Mouse (Mus musculus) bone marrow, adult 2 months (tissue): ENCODE results near the gene Abcb5. TPM values are rescaled to one million over a fixed set of nuclear protein-coding genes. Genes with fewer than 3 reads are reported as not detected.
"Not testable (repeated sequence)": the region's sequence is repeated elsewhere in the genome, so short reads cannot be mapped to it uniquely, and the experiment has no call there.

Experiments used
- H3K27ac ChIP-seq: fragments of 200-500 bp; 2 replicates; pipeline ENCODE4 v1.5.1; 2012; ENCODE audit warnings: low read depth, mild to moderate bottlenecking, control low read depth, inconsistent platforms, low read length; ENCODE audit not compliant: control insufficient read depth, poor library complexity, insufficient read depth
- H3K4me1 ChIP-seq: fragments of 200-500 bp; 2 replicates; pipeline ENCODE4 v1.6.1; 2011; ENCODE audit warnings: low read length; ENCODE audit not compliant: control insufficient read depth, insufficient read depth
- H3K4me3 ChIP-seq: fragments of 200-500 bp; replicated peaks from 2 replicates; pipeline ENCODE3; 2011; ENCODE audit warnings: mild to moderate bottlenecking, low read depth, low read length, control low read depth; ENCODE audit not compliant: control insufficient read depth
- CTCF ChIP-seq: fragments of 200-500 bp; IDR thresholded peaks from 2 replicates; pipeline ENCODE4 v1.5.1; 2011; ENCODE audit warnings: low read length, control low read depth; ENCODE audit not compliant: control insufficient read depth, insufficient read depth
- POLR2A ChIP-seq: fragments of 200-500 bp; IDR thresholded peaks from 2 replicates; pipeline ENCODE4 v1.6.1; 2011; ENCODE audit warnings: low read depth, mild to moderate bottlenecking, control low read depth, low read length, borderline replicate concordance; ENCODE audit not compliant: control insufficient read depth
- WGBS: fragments of 180-500 bp; shearing (Covaris S2); methylation state at CpG from one replicate; pipeline ENCODE4 v1.1.7; 2018; 5-methylcytosine and 5-hydroxymethylcytosine counted together
- polyA plus RNA-seq: library from polyadenylated mRNA; stranded (reverse); fragments of >200 nt; gene quantifications from 2 replicates; pipeline ENCODE4 v1.2.4, GENCODE M21; 2011; ENCODE audit warnings: low replicate concordance; ENCODE audit not compliant: missing spikeins, insufficient read depth, insufficient read length

The Abcb5 gene
- not detected in 2 replicates for polyA plus RNA-seq

DNA sequence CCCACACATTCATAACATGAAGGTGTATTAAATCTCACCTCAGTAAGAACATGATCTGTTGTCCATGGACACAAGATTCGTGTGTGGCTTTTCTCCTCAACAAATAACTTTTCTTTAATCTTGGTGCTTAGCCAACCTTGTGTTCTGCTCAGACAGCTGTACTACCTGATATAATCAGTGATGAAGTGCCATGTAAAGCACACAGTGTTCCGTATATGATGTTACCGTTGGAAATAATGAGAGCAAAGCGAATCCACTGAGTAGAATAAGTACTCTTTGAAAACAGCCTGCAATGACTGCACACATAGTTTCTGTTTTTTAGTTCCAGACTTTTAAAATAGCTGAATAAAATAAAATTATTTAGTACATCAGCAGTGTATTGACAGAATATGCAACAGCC lies at the start of gene Abcb5:
Gene Abcb5, minus strand, starts transcription at position 101 of the 400 bp plus-strand sequence.
- WGBS: 75% methylated on average over 4 of the region's 4 CpGs
- Histone ChIP-seq H3K4me3 (no peak within 1 kb of the TSS), H3K4me1 (no peaks in the 10 kb centered on the region), H3K27ac (no peak within 1 kb of the TSS)
- TF ChIP-seq POLR2A: no peak
- TF ChIP-seq CTCF: no peak

DNA sequence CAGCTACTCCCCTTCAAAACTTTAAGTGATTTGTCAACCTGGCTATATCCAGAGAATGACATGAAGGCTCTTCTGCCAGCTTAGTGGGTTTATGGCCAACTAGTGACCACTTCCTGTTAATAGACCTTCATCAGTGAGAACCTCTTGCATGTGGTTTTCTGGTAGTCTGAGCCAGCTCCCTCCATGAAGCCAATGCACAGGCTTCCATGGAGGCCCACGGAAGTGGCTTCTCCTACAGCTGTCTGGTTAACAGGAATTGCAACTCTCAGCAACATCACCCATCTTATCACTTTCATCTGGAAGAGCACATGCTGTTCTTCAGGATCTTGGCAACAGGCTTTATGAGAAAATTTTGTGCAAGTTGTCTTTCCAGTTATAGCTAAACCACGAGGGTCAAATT lies 33.0 kb upstream of the Abcb5 start:
- H3K4me3 ChIP-seq: no peak overlapping the region
- 6% methylated on average over 2 of the region's 2 CpGs for WGBS
- no peak for TF ChIP-seq CTCF
- TF ChIP-seq POLR2A: no peak
- H3K27ac ChIP-seq: no peak overlapping the region
- H3K4me1 ChIP-seq: no peaks in the 10 kb centered on the region

DNA sequence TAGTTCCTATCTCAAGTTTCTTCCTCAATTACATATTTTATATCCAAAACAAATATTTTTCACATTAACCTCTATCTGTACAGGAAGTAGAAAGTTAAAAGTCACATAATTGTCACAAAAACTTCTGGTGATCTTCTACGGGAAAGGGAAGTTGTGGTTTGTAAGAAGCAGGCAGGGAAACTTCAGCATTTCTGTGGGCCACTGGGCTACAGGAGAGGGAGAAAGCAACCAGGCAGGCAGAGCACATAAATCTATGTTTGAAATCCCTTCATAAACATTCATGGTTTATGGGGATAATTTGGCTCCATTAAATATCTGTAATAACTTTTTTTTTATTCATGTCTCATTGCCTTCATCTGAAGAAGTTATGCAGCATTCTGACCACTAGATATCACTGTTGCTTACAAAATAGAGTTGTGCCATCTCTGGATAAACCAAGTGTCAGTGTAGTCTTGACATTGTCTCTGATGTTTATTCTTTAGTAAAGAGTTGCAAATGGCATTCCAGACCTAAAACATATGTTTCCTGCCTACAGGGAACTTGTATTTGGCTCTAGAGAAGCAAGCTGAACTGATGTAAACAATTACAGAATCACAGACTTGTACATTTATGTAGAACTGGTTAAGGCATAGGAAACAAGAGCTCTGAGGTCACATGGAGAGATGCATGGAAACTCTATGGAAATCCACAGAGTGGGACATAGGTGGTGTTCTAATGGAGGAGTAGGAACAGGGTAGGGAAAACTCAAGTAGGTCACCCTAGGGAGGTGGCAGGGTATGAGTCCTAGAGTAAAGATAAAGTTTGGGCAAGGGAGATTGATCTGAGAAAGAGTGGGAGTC lies 28.3 kb upstream of the Abcb5 start:
- H3K4me1 ChIP-seq: no peaks in the 10 kb centered on the region
- TF ChIP-seq POLR2A: no peak
- 2% methylated on average over 1 of the region's 1 CpGs for WGBS
- H3K4me3 ChIP-seq: no peak overlapping the region
- H3K27ac ChIP-seq: no peak overlapping the region

DNA sequence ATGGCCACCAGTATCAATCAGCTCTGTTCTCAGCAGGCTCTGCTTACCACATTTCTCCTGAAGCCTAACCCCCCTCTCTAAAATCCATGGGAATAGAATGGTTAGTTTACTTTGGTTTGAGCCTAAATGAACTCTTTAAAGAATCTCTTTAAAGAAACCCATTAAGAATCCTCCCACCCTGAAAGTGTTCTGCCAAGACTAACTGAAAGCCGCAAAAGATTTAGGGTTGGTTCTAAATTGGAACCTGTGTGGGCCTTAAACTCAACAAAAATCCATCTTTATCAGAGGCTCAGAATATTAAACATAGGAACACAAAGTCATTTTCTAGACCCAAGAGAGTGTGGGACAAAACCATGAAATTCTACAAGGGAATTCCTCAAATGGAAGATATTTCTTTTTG lies 18.6 kb upstream of the Abcb5 start:
- Histone ChIP-seq H3K27ac (no peak overlapping the region), H3K4me1 (no peaks in the 10 kb centered on the region), H3K4me3 (no peak overlapping the region)
- WGBS: 80% methylated on average over 1 of the region's 1 CpGs
- TF ChIP-seq CTCF (no peak), POLR2A (no peak)

DNA sequence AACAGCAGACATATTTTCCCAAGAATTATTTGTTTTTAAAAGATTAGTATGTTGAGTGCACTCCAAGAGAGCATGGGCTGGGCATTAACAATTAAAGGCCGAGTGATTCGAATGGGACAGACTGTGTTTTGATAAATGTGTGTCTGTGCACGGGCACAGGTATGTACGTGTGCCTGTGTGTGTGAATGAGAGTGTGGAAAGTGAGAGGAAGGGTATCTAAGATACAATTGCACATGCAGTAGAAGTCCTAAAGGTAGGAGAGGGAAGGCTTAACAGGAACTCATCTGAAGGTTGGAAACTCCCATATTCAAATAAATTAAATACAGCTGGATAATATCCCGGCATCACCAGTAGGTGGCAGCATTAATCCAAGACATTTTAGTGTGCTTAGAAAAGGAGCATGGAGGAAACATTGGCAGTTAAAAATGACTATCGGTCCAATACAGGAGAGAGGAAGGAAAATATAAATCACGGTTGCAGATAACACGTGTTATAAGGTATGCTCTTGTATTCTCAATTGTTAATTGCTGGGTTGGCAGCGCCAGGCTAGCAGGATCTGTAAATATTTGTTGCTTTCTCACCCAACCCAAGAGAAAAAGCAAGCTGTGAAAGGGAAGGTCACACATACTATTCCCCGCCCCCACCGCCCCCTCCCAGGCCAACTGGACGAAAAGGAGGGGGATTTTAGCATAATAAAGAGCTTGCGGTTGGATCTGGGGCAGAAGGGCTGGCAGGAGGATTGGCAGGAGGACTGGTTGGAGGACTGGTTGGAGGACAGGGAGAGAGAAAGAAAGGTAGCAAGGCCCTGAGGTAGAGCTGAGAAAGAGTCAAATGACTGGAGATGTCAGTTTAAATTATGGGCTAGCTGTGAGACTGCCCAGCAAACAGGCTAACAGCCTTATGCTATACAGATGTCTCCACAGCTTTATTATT lies 35.6 kb downstream of the Abcb5 start:
- no peaks in the 10 kb centered on the region for H3K4me1 ChIP-seq
- H3K4me3 ChIP-seq: no peak overlapping the region
- H3K27ac ChIP-seq: no peak overlapping the region
- TF ChIP-seq POLR2A (no peak), CTCF (no peak)
- WGBS: 33% methylated on average over 13 of the region's 13 CpGs

DNA sequence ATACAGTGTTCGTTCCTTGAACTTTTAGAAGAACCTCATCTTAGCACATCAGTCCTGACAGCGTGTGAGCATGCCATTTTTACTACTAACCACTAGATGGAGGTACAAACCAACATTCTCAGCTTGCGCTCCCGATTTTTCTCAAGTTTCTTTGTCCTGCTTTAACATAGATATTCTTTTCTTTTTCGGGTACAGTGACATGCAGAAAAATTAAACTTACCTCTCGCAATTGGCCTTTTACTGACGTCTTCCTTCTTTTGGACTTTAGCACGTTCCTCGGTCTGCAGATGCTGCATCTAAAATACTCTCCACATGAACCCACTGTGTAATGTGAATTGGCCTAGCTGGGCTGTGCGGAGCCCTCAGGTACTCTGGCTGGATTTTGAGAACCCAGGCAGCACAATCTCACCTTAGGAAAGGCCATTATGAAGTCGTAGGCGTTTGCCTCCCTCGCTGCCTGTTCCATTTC lies 39.4 kb downstream of the Abcb5 start:
- Histone ChIP-seq H3K4me3 (no peak overlapping the region), H3K27ac (no peak overlapping the region), H3K4me1 (no peaks in the 10 kb centered on the region)
- no peak for TF ChIP-seq POLR2A
- TF ChIP-seq CTCF: no peak
- WGBS: 22% methylated on average over 13 of the region's 13 CpGs

DNA sequence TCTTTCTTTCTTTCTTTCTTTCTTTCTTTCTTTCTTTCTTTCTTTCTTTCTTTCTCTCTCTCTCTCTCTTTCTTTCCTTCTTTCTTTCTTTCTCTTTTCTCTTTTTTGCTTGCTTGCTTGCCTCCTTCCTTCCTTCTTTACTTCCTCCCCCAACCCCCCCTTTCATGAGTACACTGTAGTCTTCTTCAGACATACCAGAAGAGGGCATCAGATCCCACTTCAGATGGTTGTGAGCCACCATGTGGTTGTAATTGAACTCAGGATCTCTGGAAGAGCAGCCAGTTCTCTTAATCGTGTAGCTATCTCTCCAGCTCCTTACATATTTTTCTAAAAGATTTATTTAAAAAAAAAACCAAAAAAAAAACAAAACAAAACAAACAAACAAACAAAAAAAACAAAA lies 42.3 kb downstream of the Abcb5 start:
- not testable (repeated sequence) for H3K4me3 ChIP-seq, H3K4me1 ChIP-seq, H3K27ac ChIP-seq
- 34% methylated on average over 1 of the region's 1 CpGs for WGBS

DNA sequence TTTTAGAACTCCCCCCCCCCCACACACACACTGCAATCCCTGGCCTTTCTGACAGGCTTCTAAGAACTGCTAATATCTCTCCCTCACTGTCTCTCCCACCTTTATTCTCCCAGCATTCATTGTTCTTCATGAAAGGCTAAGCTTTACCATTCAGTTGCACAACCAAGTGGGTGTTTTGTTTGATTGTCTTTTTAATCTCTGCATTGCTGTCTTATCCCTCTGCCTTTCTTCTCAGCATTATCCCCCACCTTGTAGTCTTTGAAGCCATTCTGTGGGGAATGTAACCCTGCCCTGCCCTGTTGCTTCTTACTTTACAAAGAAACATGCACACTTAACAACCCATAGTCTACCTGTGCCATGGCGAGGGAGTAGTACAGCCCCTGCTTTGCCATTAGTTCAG lies 48.5 kb downstream of the Abcb5 start:
- Histone ChIP-seq H3K4me1 (no peaks in the 10 kb centered on the region), H3K27ac (no peak overlapping the region), H3K4me3 (no peak overlapping the region)
- TF ChIP-seq POLR2A (no peak), CTCF (no peak)
- 57% methylated on average over 1 of the region's 1 CpGs for WGBS
